Comparison of ENCODE assay signal across 9 mouse cellular contexts in the genomic region with DNA sequence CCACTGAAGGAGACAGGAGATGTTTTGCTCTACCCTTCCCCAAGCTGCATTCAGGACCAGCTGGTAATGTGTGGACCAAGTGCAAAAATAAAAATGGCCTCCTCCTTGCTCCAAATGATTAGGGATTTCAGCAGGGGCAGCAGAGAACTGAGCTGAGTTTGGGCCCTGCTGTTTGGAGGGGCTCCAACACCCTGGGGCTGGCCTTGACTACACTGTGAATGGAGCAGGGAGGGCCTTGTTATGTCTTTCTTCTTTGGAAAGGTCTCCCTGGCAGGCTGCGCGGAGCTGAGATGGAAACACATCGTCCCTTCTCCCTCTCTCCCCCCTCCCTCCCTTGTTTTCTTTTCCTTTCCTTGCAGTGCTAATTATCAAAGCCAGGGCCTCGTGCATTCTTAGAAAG.
DNase-seq lines count a peak whose midpoint lies in the region; ATAC-seq and TF ChIP-seq lines count a peak whose summit lies in the region.
"Had no signal": no experiment of that assay in that cellular context is flagged by ENCODE, and none has a peak within 500 bp of the region (broad histone marks: within the 10 kb centered on the region; RNA-seq: fewer than 3 reads in every experiment).

No protein-coding gene starts in this region.

- no peaks in the 10 kb centered on the region for H3K27me3 ChIP-seq in hindbrain, embryonic 10.5 days (ENCODE audit: insufficient read depth, poor library complexity, severe bottlenecking)
- H3K27me3 ChIP-seq in hindbrain, embryonic 14.5 days (ENCODE audit: control insufficient read depth, insufficient read depth, low read length), result no peaks in the 10 kb centered on the region
- no peaks in the 10 kb centered on the region for H3K27me3 ChIP-seq in forebrain, embryonic 12.5 days
- H3K27me3 ChIP-seq: heart, embryonic 15.5 days; lung, embryonic 15.5 days had no signal

- no peak overlapping the region for H3K4me3 ChIP-seq in hindbrain, embryonic 10.5 days
- H3K4me3 ChIP-seq in hindbrain, embryonic 14.5 days (replicated peaks; ENCODE audit: low read length), result no peak overlapping the region
- no peak overlapping the region for H3K4me3 ChIP-seq in forebrain, embryonic 12.5 days (replicated peaks)
- no peak overlapping the region for H3K4me3 ChIP-seq in olfactory bulb, adult 2 months (ENCODE audit: insufficient read depth, low read depth, low read length)

- no peak overlapping the region for H3K9ac ChIP-seq in hindbrain, embryonic 14.5 days
- H3K9ac ChIP-seq in forebrain, embryonic 12.5 days, result no peak overlapping the region
- H3K9ac ChIP-seq: heart, embryonic 15.5 days had no signal

- peaks cover 23% of the 10 kb centered on the region for H3K4me1 ChIP-seq in hindbrain, embryonic 10.5 days (replicated peaks)
- peaks cover 8% of the 10 kb centered on the region for H3K4me1 ChIP-seq in hindbrain, embryonic 14.5 days (replicated peaks; ENCODE audit: control insufficient read depth, insufficient read depth, low read length)
- peaks cover 19% of the 10 kb centered on the region for H3K4me1 ChIP-seq in forebrain, embryonic 12.5 days
- peaks cover 8% of the 10 kb centered on the region for H3K4me1 ChIP-seq in olfactory bulb, adult 2 months (ENCODE audit: control insufficient read depth, insufficient read depth, low read length)

- H3K4me2 ChIP-seq in hindbrain, embryonic 14.5 days (replicated peaks), result no peak overlapping the region
- H3K4me2 ChIP-seq in forebrain, embryonic 12.5 days, result no peak overlapping the region

- TF ChIP-seq CTCF in olfactory bulb, adult 2 months (IDR thresholded peaks at IDR 0.05; ENCODE audit: insufficient read depth, low read depth, low read length), result no peak

- no peak for DNase-seq in hindbrain, embryonic 10.5 days (ENCODE audit: low spot score)
- no peak for DNase-seq in hindbrain, embryonic 14.5 days (ENCODE audit: low spot score)
- DNase-seq in ovary, adult 18-20 months (ENCODE audit: low spot score), result peak; percentile 86
- no peak for DNase-seq in ovary, postnatal 10 days (ENCODE audit: low spot score)
- DNase-seq in thymus, postnatal 4 days, result no peak

- WGBS in hindbrain, embryonic 10.5 days, result 74% methylated on average over 4 of the region's 4 CpGs
- 46% methylated on average over 4 of the region's 4 CpGs for WGBS in hindbrain, embryonic 14.5 days
- 59% methylated on average over 4 of the region's 4 CpGs for WGBS in forebrain, embryonic 12.5 days
- 24% methylated on average over 4 of the region's 4 CpGs for WGBS in olfactory bulb, adult 2 months

- peaks cover 11% of the 10 kb centered on the region for H3K36me3 ChIP-seq in hindbrain, embryonic 10.5 days
- H3K36me3 ChIP-seq in hindbrain, embryonic 14.5 days (replicated peaks; ENCODE audit: control insufficient read depth, insufficient read depth), result peaks cover 17% of the 10 kb centered on the region
- H3K36me3 ChIP-seq in forebrain, embryonic 12.5 days (replicated peaks), result peaks cover 6% of the 10 kb centered on the region

- TF ChIP-seq POLR2A in olfactory bulb, adult 2 months (IDR thresholded peaks at IDR 0.05; ENCODE audit: insufficient read depth, low read depth, low read length), result no peak

- no peaks in the 10 kb centered on the region for H3K9me3 ChIP-seq in hindbrain, embryonic 10.5 days
- H3K9me3 ChIP-seq in hindbrain, embryonic 14.5 days (ENCODE audit: control insufficient read depth, low read length), result no peaks in the 10 kb centered on the region
- H3K9me3 ChIP-seq in forebrain, embryonic 12.5 days, result no peaks in the 10 kb centered on the region
- H3K9me3 ChIP-seq: heart, embryonic 15.5 days; lung, embryonic 15.5 days had no signal

- peak overlapping the region; percentile 74 for H3K27ac ChIP-seq in hindbrain, embryonic 10.5 days
- no peak overlapping the region for H3K27ac ChIP-seq in hindbrain, embryonic 14.5 days
- 0 out of 2 replicates have a peak overlapping the region, but pooled peaks have one; percentile 37 for H3K27ac ChIP-seq in forebrain, embryonic 12.5 days
- H3K27ac ChIP-seq in olfactory bulb, adult 2 months (ENCODE audit: insufficient read depth, low read depth, low read length), result 0 out of 2 replicates have a peak overlapping the region, but pooled peaks have one; percentile 17
- H3K27ac ChIP-seq: lung, embryonic 15.5 days had no signal

- no peak for ATAC-seq in hindbrain, embryonic 14.5 days (ENCODE audit: low FRiP score)
- ATAC-seq in forebrain, embryonic 12.5 days (ENCODE audit: low FRiP score), result peak; percentile 45; the same call in 1 of the 2 replicates
